Comparison of ENCODE assay signal across 8 mouse cellular contexts in the genomic region with DNA sequence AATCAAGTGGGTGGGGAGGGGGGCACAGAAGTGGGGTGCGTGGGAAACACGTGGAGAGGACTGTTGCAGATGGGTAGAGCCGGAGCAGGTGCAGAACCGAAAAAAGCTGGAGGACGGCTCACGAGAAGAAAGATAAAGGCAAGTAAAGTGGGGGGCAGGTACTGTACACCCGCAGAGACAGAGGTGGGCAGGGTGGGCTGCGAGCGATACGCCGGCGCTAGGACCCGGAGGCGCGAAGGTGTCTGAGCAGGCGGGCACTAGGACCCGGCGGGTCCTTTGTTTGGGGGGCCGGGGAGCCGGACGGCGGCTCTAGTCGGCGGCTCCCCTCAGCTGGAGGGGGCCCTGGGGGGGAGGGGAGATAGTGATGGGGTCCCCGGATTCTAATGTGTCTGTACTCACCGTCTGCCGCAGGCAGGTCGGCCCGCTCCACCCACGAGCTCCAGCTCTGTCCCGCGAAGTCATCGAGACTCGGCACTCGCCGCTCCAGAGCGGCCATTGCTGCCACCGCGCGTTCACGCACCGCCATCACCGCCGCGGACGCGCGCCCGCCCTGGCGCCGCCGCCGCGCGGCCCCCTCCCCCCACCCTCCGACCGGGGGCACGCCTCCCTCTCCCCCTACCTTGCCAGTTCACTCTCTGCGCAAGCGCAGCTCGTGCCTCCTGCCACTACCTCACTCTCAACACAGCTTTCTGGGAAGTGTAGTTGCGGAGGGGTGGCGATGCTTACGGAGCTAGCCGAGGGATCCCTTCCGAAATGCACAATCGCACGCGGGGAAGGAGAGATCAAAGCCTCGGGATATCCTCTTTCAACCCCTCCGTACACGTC. TPM values are rescaled to one million over a fixed set of nuclear protein-coding genes. Genes with fewer than 3 reads are reported as not detected.
DNase-seq lines count a peak whose midpoint lies in the region; ATAC-seq and TF ChIP-seq lines count a peak whose summit lies in the region.

No protein-coding gene starts in this region.

- peaks cover 27% of the 10 kb centered on the region for H3K36me3 ChIP-seq in kidney, embryonic 14.5 days (ENCODE audit: control insufficient read depth, insufficient read depth, low read length)
- H3K36me3 ChIP-seq in limb, embryonic 15.5 days = peaks cover 14% of the 10 kb centered on the region

- H3K27ac ChIP-seq in bone marrow macrophage, adult 2 months (ENCODE audit: insufficient read depth, low read depth, low read length) = peak overlapping the region; percentile 61
- peak overlapping the region; percentile 44 for H3K27ac ChIP-seq in embryonic fibroblast, embryonic 13.5 days (ENCODE audit: insufficient read depth, low read length)
- H3K27ac ChIP-seq in kidney, embryonic 14.5 days (ENCODE audit: low read depth, low read length) = peak overlapping the region; percentile 53
- H3K27ac ChIP-seq in limb, embryonic 15.5 days = peak overlapping the region; percentile 93

- peak overlapping the region; percentile 58 for H3K9ac ChIP-seq in kidney, embryonic 14.5 days (ENCODE audit: low read depth, low read length)
- peak overlapping the region; percentile 58 for H3K9ac ChIP-seq in limb, embryonic 15.5 days

- H3K9me3 ChIP-seq in kidney, embryonic 14.5 days (ENCODE audit: control insufficient read depth, low read length) = no peaks in the 10 kb centered on the region
- no peaks in the 10 kb centered on the region for H3K9me3 ChIP-seq in limb, embryonic 15.5 days

- H3K4me3 ChIP-seq in bone marrow macrophage, adult 2 months (ENCODE audit: insufficient read depth, low read length) = peak overlapping the region; percentile 81
- H3K4me3 ChIP-seq in embryonic fibroblast, embryonic 13.5 days (ENCODE audit: insufficient read depth, low read length) = peak overlapping the region; percentile 86
- peak overlapping the region; percentile 53 for H3K4me3 ChIP-seq in kidney, embryonic 14.5 days (ENCODE audit: low read length)
- H3K4me3 ChIP-seq in limb, embryonic 15.5 days = peak overlapping the region; percentile 62

- no peaks in the 10 kb centered on the region; the same call in 1 of the 2 replicates for H3K4me1 ChIP-seq in bone marrow macrophage, adult 2 months (ENCODE audit: control insufficient read depth, insufficient read depth, low read length)
- H3K4me1 ChIP-seq in embryonic fibroblast, embryonic 13.5 days (ENCODE audit: control insufficient read depth, insufficient read depth, low read length) = no peaks in the 10 kb centered on the region
- H3K4me1 ChIP-seq in kidney, embryonic 14.5 days (ENCODE audit: control insufficient read depth, insufficient read depth, low read length) = peaks cover 13% of the 10 kb centered on the region
- H3K4me1 ChIP-seq in limb, embryonic 15.5 days = peaks cover 43% of the 10 kb centered on the region

- TF ChIP-seq CTCF in bone marrow macrophage, adult 2 months (IDR thresholded peaks at IDR 0.05; ENCODE audit: low read depth, low read length) = no peak
- TF ChIP-seq CTCF in embryonic fibroblast, embryonic 13.5 days (IDR thresholded peaks at IDR 0.05; ENCODE audit: borderline replicate concordance, insufficient read depth, low read length) = no peak

- under 1% methylated on average over 54 of the region's 72 CpGs for WGBS in kidney, embryonic 14.5 days
- under 1% methylated on average over 46 of the region's 72 CpGs for WGBS in limb, embryonic 15.5 days

- TF ChIP-seq POLR2A in bone marrow macrophage, adult 2 months (IDR thresholded peaks at IDR 0.05; ENCODE audit: borderline replicate concordance, low read depth, low read length) = no peak
- peak; percentile 73 for TF ChIP-seq POLR2A in embryonic fibroblast, embryonic 13.5 days (IDR thresholded peaks at IDR 0.05; ENCODE audit: low read depth, low read length)

- peak; percentile 94 for ATAC-seq in kidney, embryonic 14.5 days (ENCODE audit: low FRiP score, low TSS enrichment)
- peak; percentile 93 for ATAC-seq in limb, embryonic 15.5 days (ENCODE audit: insufficient number of reproducible peaks, low FRiP score, low TSS enrichment, low read depth)

- no peaks in the 10 kb centered on the region for H3K27me3 ChIP-seq in kidney, embryonic 14.5 days (ENCODE audit: control insufficient read depth, insufficient read depth, low read length)
- 0 out of 2 replicates have a peak, but pooled peaks cover 3% of the 10 kb centered on the region for H3K27me3 ChIP-seq in limb, embryonic 15.5 days

- peak; percentile 98 for DNase-seq in A20 (ENCODE audit: low read depth, low spot score)
- peak; percentile 94 to 96 for DNase-seq in heart, adult 9 months (ENCODE audit: low spot score in 2 of 2)
- DNase-seq in monocyte, adult 2 months (ENCODE audit: low read depth in 1 of 2, low spot score in 2 of 2) = peak; percentile 42 to 75
- DNase-seq in spleen, postnatal 36 days (ENCODE audit: low spot score in 2 of 2) = peak; percentile 93 to 95

- H3K4me2 ChIP-seq in kidney, embryonic 14.5 days (replicated peaks; ENCODE audit: low read depth, low read length) = peak overlapping the region; percentile 83
- peak overlapping the region; percentile 89 for H3K4me2 ChIP-seq in limb, embryonic 15.5 days

RNA-seq across cellular contexts. Expression of gene Atxn7l2, which starts 0.6 kb away (rescaled TPM):
- 5.6 and 6.4 TPM in 2 replicates for polyA plus RNA-seq in bone marrow macrophage, adult 2 months (2012; ENCODE audit: insufficient read depth, insufficient read length, missing spikeins)
- polyA plus RNA-seq in embryonic fibroblast, embryonic 13.5 days (2011; ENCODE audit: insufficient read length, low read depth, missing spikeins) = 4.1 and 6.2 TPM in 2 replicates
- 16.9 and 21.9 TPM in 2 replicates for polyA plus RNA-seq in kidney, embryonic 14.5 days (2014; fragmentation: Nextera tagmentation; extraction: Ambion mirVana)
- polyA plus RNA-seq in limb, embryonic 15.5 days (2015; fragmentation: Nextera tagmentation; extraction: Ambion mirVana) = 18.0 and 18.7 TPM in 2 replicates

RNA-seq across cellular contexts. Expression of gene Cyb561d1, which starts 9.1 kb away (rescaled TPM):
- polyA plus RNA-seq in bone marrow macrophage, adult 2 months (2012; ENCODE audit: insufficient read depth, insufficient read length, missing spikeins) = 10.1 and 11.6 TPM in 2 replicates
- polyA plus RNA-seq in embryonic fibroblast, embryonic 13.5 days (2011; ENCODE audit: insufficient read length, low read depth, missing spikeins) = 2.7 and 3.5 TPM in 2 replicates
- polyA plus RNA-seq in kidney, embryonic 14.5 days (2014; fragmentation: Nextera tagmentation; extraction: Ambion mirVana) = 1.4 and 2.2 TPM in 2 replicates
- 2.4 and 3.1 TPM in 2 replicates for polyA plus RNA-seq in limb, embryonic 15.5 days (2015; fragmentation: Nextera tagmentation; extraction: Ambion mirVana)

RNA-seq across cellular contexts. Expression of gene Sypl2, which starts 16.3 kb away (rescaled TPM):
- not detected in 2 replicates for polyA plus RNA-seq in bone marrow macrophage, adult 2 months (2012; ENCODE audit: insufficient read depth, insufficient read length, missing spikeins)
- not detected in 2 replicates for polyA plus RNA-seq in embryonic fibroblast, embryonic 13.5 days (2011; ENCODE audit: insufficient read length, low read depth, missing spikeins)
- polyA plus RNA-seq in kidney, embryonic 14.5 days (2014; fragmentation: Nextera tagmentation; extraction: Ambion mirVana) = 2.9 and 4.7 TPM in 2 replicates
- polyA plus RNA-seq in limb, embryonic 15.5 days (2015; fragmentation: Nextera tagmentation; extraction: Ambion mirVana) = 2.8 and 7.6 TPM in 2 replicates

RNA-seq across cellular contexts. Expression of gene Amigo1, which starts 24.0 kb away (rescaled TPM):
- 3.3 and 5.7 TPM in 2 replicates for polyA plus RNA-seq in bone marrow macrophage, adult 2 months (2012; ENCODE audit: insufficient read depth, insufficient read length, missing spikeins)
- 3.1 and 5.5 TPM in 2 replicates for polyA plus RNA-seq in embryonic fibroblast, embryonic 13.5 days (2011; ENCODE audit: insufficient read length, low read depth, missing spikeins)
- polyA plus RNA-seq in kidney, embryonic 14.5 days (2014; fragmentation: Nextera tagmentation; extraction: Ambion mirVana) = 3.0 and 3.7 TPM in 2 replicates
- polyA plus RNA-seq in limb, embryonic 15.5 days (2015; fragmentation: Nextera tagmentation; extraction: Ambion mirVana) = 4.7 and 5.4 TPM in 2 replicates

RNA-seq across cellular contexts. Expression of gene Psma5, which starts 46.6 kb away (rescaled TPM):
- polyA plus RNA-seq in bone marrow macrophage, adult 2 months (2012; ENCODE audit: insufficient read depth, insufficient read length, missing spikeins) = 128 and 156 TPM in 2 replicates
- 118 and 123 TPM in 2 replicates for polyA plus RNA-seq in embryonic fibroblast, embryonic 13.5 days (2011; ENCODE audit: insufficient read length, low read depth, missing spikeins)
- 327 and 365 TPM in 2 replicates for polyA plus RNA-seq in kidney, embryonic 14.5 days (2014; fragmentation: Nextera tagmentation; extraction: Ambion mirVana)
- 254 and 257 TPM in 2 replicates for polyA plus RNA-seq in limb, embryonic 15.5 days (2015; fragmentation: Nextera tagmentation; extraction: Ambion mirVana)

Comparison
In these comparisons a context has a peak if more than half of its experiments do, and no peak if none do; other contexts are left out.
1. Peak in every context shown above with its lines: DNase-seq, ATAC-seq, H3K4me3 ChIP-seq and H3K27ac ChIP-seq.